Mouse (Mus musculus) testis, postnatal 14 days (tissue): ENCODE results near the gene Hk2.

Experiments
- DNase-seq: peaks from one replicate; pipeline ENCODE4 v3.0.0; 2021; ENCODE audit warnings: low spot score

Gene Hk2

DNA sequence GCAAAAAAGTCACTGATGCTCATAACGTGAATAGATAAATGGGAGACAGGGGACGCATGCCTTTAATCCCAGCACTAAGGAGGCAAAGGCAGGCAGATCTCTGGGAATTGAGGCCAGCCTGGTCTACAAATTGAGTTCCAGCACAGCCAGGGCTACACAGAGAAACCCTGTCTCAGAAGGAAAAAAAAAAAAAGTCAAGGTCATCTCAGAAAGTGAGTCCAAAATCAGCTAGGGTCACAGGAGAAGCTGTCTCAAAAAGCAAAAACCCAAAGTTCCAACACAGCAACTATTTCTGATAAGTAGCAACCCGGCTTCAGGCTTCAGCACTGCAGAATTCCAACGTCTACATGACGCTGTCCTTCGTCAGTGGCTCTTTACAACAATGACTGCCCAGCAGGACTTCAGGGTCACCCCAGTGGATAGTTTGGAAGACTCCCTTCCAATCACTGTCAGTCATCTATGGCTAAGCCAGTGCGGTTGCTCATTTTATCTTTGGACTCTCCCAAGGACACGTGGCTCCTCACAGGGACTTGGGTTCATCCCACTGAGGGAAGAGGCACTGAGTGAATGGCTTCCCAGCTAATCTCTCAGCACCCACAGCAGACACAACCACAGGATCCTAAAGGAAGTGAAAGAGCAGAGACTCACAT is 33.3 kb downstream of the Hk2 start:
- peak; percentile 59 for DNase-seq

DNA sequence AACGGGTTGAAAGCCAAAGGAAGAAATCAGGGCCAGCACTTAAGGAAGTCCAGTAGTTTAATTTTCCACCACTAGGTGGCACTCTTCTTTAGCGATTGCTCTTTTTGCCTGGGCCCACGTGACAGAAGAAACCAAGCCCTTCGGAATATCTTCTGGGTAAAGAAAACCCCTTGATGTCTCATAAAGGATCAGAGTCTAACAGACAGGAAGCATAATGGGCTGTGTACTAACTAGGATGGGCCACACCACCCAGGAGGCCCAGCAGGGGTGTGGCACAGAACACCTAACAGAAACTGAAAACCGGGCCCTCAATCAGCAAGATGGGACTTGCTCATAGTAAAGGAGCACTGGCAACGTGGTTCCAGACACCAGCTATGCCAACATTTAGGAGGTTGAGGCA is 34.0 kb downstream of the Hk2 start:
- DNase-seq: peak; percentile 52

- no peak for DNase-seq
Observed at GRCm38 (mm10) chr6:82737634-82738540, 36.4 kb downstream of the Hk2 start.

- DNase-seq: peak; percentile 69
Observed at GRCm38 (mm10) chr6:82736626-82737600, 37.3 kb downstream of the Hk2 start.

GRCm38 (mm10) chr6:82735347-82735746 is 38.9 kb downstream of the Hk2 start:
- no peak for DNase-seq

- DNase-seq: no peak
Observed at GRCm38 (mm10) chr6:82728635-82729034, 45.6 kb downstream of the Hk2 start.

DNA sequence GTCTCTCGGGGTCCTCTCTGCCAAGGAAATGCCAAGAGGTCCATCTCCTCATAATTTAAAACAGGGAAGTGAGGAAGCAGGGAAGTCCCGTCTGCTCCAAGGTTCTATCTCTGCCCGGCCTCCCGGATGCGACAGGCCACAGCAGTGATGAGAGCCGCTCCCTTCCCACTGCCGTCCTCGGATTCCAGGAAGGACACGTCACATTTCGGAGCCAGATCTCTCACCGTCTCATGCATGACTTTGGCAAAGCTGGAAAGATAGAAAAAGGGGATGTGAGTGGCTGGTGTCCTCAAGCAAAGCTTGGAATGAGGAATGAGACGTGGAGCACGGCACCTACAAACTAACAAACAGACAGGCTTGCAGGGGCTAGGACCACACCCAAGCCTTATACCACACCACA is 47.0 kb downstream of the Hk2 start:
- DNase-seq: no peak

DNA sequence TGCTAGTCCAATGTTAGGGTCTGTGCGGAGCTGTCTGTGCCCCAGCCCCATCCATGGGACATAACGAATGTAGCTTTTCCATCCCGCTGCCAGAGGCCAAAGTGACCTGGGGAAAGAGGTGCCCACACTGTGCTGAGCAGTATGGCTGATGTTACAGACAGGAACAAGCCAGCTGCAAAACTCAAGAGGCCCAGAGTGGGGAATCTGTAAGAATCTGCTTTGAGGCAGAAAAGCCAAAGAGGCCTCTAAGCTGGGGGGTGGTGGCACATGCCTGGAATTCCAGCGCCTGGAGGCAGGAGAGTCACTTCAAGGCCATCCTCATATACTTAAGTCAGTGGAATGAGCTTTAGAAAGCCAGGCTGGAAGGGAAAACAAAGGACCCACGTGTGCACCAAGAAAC is 50.9 kb downstream of the Hk2 start:
- DNase-seq: no peak

- DNase-seq: no peak
Observed at GRCm38 (mm10) chr6:82716126-82716525, 58.1 kb downstream of the Hk2 start.

DNA sequence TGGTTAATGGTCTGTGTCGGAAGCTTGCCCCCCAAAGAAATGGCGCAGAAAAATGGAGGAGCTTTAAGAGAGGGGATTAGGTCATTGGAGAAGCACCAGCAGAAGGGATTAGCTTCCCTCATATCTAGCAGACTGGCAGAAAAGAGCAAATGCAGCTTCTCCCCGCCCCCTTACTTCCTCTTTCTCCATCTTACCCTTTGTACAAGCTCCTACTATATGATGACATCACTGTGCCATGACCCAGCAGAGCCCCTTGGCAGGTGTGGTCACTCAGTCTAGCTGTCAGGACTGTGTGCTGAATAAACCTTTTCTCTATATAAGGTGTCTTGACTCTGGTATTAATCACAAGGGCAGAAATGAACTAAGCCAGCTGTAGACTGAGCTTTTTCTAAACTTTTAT is 58.6 kb downstream of the Hk2 start:
- DNase-seq: no peak

GRCm38 (mm10) chr6:82715253-82715652 is 59.0 kb downstream of the Hk2 start:
- no peak for DNase-seq

DNA sequence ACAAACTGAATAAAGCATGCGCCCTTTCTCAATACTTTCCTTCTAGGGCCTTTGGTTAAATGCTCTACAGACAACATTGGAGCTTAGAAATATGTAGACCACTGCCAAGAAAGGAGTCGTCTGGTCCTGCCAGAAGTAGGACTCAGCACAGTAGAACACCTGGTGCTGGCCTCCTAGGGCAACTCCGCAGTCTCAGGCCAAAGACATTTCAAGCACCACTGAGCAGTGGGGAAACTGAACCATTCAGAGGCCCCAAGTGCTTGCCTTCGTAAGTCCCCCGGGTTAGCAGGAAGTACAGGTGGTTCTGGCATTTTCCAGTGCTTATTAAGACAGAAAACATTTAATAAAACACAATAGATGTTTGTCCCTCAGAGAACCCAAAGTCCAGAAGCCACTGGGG is 59.4 kb downstream of the Hk2 start:
- no peak for DNase-seq

- peak; percentile 66 for DNase-seq
Observed at GRCm38 (mm10) chr6:82714243-82714642, 60.0 kb downstream of the Hk2 start.

GRCm38 (mm10) chr6:82707742-82708141 is 66.5 kb downstream of the Hk2 start:
- no peak for DNase-seq

- no peak for DNase-seq
Observed at GRCm38 (mm10) chr6:82707241-82707640, 67.0 kb downstream of the Hk2 start.

DNA sequence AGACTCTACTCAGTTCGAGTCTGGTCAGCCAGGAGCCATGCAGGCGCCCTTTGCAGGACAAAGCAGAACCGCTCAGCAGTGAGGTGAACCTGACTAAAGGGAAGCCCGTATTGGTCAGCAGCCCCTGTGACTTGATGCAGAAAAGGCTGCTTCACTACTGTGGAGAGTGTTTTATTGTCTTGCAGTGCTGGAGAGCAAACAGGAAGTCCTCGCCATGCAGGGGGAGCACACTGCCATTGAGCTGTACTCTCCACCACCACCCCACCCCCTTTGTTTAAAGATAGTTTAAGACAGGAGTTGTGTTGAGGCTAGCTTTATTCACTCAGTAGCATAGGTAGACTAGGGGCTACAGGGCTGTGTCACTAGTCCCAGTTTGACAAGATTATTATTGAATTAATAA is 69.0 kb downstream of the Hk2 start, which contains the start of gene Pole4:
Pole4 (minus strand) TSS at position 145 of the 400 bp plus-strand sequence.
- no peak for DNase-seq

- DNase-seq: no peak
Observed at GRCm38 (mm10) chr6:82703710-82704109, 70.5 kb downstream of the Hk2 start.

DNA sequence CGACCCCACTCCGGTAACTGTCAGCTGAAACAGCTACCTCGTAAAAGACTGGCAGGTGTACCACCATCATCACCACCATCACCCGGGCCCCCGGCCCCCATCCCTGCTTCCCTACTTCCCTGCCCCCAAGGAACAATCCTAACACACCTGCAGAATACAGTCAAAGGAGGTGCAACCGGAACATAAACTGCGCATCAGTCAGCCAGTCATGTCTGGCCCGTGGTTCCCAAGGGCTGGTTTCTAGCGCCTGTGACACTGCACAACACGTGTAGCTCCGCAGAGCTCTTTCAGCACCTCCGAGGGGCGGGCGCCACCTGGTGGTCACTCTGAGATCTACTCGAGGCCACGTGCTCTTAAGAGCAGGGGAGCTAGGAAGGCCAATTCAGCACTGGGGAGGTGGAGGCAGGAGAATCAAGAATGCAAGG is 71.6 kb downstream of the Hk2 start:
- peak; percentile 85 for DNase-seq

GRCm38 (mm10) chr6:82701296-82701695 is 73.0 kb downstream of the Hk2 start:
- no peak for DNase-seq

- no peak for DNase-seq
Observed at GRCm38 (mm10) chr6:82699831-82700230, 74.4 kb downstream of the Hk2 start.

- DNase-seq: no peak
Observed at GRCm38 (mm10) chr6:82696736-82697135, 77.5 kb downstream of the Hk2 start.

DNA sequence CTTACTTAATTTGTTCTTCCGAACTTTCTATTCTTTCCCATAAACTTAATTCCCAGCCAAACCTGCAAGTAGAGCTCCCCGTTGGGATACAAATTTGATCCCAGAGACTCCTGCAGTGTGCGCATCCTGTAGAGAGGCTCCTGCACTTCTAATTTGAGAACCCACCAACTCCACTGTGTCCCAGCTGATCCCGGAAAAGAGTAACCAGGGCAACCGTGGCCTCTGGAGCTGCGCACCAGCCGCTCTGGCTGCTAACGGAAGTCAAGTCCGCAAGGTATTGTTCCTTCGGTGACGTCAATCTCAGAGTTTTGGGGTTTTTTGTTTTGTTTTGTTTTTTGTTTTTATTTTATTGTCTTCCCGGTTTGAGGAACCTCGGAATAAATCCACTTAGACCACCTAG is 79.6 kb downstream of the Hk2 start:
- DNase-seq: no peak
